Mouse (Mus musculus) ovary, adult 10 weeks (tissue): ENCODE results near the gene Sept5. TPM values are rescaled to one million over a fixed set of nuclear protein-coding genes. Genes with fewer than 3 reads are reported as not detected.

Source experiments
- polyA plus RNA-seq: library from polyadenylated mRNA; stranded (reverse); fragments of 350-450 nt; fragmentation: Illumina TruSeq; extraction: RNeasy Lipid Tissue Mini Kit (QIAGEN cat#74804); gene quantifications from one replicate; pipeline ENCODE4 v1.2.3, GENCODE M21; 2014

Gene Sept5
- not detected for polyA plus RNA-seq

DNA sequence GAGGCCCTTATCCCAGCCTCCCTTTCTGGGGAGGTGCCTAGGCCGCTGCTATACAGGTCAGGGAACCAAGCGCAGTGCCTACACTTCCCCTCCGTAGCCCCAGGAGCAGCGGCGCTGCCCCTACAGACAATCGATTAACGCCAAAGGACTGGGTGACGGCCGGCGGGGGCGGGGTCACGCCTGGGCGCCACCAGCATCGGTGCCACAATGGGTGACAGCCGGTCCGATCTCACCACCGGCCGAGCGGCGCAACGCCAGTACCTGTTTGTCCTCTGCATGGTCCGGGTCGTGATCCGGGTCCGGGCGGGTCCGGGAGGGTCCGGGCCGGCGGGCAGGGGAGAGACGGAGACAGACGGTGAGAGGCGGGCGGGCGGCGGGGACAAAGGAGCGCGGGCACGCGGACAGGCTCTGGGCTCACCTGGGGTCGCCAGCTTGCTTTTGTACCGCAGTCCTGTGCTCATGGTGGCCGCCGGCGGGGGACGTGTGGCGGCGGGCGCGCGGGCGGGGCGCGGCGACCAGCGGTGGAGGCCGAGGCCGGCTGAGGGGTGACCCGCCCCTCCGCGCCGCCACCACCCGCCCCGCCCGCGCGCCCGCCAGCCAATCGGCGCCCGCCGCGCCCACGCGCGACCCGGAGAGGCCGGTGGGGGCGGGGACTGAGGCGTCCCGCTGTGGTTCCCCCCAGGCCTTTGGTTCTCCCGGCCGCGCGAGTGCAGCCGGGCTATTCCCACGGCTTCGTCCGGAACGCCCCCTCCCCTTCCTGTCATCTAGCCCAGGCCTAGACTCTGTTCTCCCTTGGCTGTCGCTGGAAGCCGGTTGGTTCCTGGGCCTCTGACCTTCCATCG, at the start of gene Sept5:
TSS of gene Sept5 (minus strand) at position 565 of the 842 bp plus-strand sequence.

DNA sequence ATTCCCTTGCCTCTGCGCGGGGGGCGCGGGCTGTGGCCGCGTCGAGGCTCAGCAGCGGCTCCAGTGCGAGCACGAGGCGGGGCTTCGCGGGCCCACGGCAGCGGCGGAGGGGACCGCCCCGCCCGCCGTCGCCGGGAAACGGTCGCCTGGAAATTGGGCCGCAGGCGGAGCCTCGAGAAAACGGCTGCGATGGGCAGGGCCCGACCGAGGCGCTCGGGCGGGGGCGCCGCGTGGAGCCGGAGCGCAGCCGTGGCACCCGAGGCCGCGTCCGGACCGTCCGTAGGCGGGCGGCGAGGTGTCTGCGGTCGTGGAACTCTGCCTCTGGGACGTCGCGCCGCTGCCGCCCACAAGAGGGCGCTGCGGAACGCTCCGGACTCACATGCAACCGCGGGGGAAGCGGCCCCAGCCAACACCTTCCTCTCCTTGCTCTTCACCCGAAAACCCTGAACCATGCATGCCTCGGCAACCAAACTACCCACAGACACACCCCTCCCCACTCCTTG, 3.3 kb downstream of the Sept5 start, which contains the start of gene Gm49601:
TSS of gene Gm49601 (minus strand) at position 52 of the 503 bp plus-strand sequence.

DNA sequence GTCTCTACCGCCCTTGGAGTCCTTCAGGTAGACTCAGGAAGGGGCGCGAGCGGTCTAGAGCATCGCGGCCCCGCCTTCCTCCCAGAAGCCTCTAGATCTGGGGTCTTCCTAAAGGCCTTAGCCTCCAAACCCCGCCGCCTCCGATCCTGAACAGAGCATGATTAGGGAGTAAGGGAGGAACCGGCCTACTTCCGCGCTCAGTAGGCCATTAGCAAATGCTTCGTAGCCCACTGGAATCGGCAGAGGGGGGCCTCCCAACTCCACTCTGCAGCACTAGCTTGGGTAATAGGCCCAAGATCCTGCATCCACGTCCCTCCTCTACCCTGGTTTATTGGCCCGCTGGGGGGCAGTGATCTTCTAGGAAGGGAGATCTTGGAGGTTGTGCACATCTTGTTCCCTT, 7.7 kb downstream of the Sept5 start, which contains the start of gene Gp1bb:
TSS of gene Gp1bb (minus strand) at position 385 of the 400 bp plus-strand sequence.

DNA sequence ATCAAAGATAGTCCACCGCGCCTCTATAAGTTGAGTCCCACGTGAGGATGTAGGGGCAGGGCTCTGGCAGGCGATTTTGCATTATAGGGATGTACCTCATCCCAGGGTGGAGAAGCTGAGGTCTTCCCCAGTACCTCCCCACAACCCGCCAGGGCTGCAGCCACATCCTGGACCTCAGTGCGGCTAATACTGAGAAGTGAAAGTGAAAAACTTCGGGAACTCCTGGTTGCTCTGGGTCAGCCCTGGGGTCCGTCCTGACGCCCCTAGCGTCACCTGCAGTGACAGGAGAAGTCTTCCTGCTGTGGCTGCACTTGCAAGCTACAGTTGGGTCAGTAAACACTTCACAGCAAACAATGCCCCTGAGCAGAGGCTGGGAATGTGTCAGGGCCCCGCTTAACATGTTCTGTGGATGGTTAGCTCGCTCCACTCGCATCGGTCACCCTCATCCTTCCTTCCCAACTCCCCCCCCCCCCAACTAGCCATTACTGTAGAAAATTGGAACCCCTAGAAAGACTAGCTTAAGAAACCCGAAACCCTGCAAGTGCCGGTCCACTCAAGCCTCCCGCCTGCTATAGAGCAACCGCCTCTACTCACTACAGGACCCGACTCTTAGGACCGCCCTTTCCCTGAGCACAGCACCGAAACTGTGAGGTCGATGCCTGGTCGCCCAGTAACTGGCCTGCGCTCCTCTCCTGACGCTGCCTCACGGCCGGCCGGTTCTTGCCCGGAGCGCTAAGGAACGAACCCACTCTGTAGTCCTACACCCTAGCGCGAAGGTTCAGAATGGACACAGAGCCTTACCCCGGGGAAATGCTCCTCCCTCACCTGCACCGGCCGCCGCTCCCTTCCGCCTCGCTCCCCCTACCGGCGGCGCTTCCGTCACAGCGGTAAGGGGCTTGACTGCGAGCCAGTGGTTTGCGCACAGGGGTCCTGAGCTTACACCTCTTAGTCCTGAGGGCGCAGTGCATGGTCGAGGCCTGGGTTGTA, 39.7 kb downstream of the Sept5 start, which contains the start of gene Tbx1:
TSS of gene Tbx1 (minus strand) at position 868 of the 987 bp plus-strand sequence.

Other genes with a start within 250 kb of the Sept5 start
- gene Txnrd2, start 203.6 kb downstream of the Sept5 start, polyA plus RNA-seq: 1.6 TPM
- gene Comt, start 203.1 kb downstream of the Sept5 start, polyA plus RNA-seq: 4.8 TPM
- gene Gnb1l, start 131.2 kb downstream of the Sept5 start, polyA plus RNA-seq: 1.1 TPM
- gene Rtl10, start 131.1 kb downstream of the Sept5 start, polyA plus RNA-seq: not detected
- gene Tbx1, start 39.3 kb downstream of the Sept5 start, polyA plus RNA-seq: 0.46 TPM
- not detected for gene Gp1bb, start 7.6 kb downstream of the Sept5 start, polyA plus RNA-seq
- gene Gm49601, start 3.5 kb downstream of the Sept5 start, polyA plus RNA-seq: 0.83 TPM
- not detected for gene Cldn5, start 146.9 kb upstream of the Sept5 start, polyA plus RNA-seq
- gene Ufd1, start 181.8 kb upstream of the Sept5 start, polyA plus RNA-seq: 67.2 TPM
- 4.6 TPM for gene Cdc45, start 182.0 kb upstream of the Sept5 start, polyA plus RNA-seq
- gene 2510002D24Rik, start 206.6 kb upstream of the Sept5 start, polyA plus RNA-seq: 2.1 TPM
- not detected for gene Gm28539, start 206.6 kb upstream of the Sept5 start, polyA plus RNA-seq
- gene Mrpl40, start 246.9 kb upstream of the Sept5 start, polyA plus RNA-seq: 58.9 TPM
- gene Hira, start 247.1 kb upstream of the Sept5 start, polyA plus RNA-seq: 25.1 TPM